Mouse (Mus musculus): ENCODE results near the gene Myo3b.

GRCm38 (mm10) chr2:70126330-70126729 lies 87.4 kb downstream of the Myo3b start:
- TF ChIP-seq POLR2A (IDR thresholded peaks at IDR 0.05; ENCODE audit: insufficient read length, low read depth) = no peak
- no peak for TF ChIP-seq TCF12 (IDR thresholded peaks at IDR 0.05; ENCODE audit: insufficient read depth, poor library complexity, severe bottlenecking)
- TF ChIP-seq TCF3 (IDR thresholded peaks at IDR 0.05; ENCODE audit: insufficient read length, low read depth) = no peak
- no peak for TF ChIP-seq USF1 (IDR thresholded peaks at IDR 0.05; ENCODE audit: low read depth)
- TF ChIP-seq POLR2AphosphoS2 (IDR thresholded peaks at IDR 0.05; ENCODE audit: insufficient read length, low read depth) = no peak
- TF ChIP-seq MAX (IDR thresholded peaks at IDR 0.05; ENCODE audit: low read depth) = no peak
- no peak for TF ChIP-seq CEBPB (IDR thresholded peaks at IDR 0.05; ENCODE audit: insufficient read depth, poor library complexity, severe bottlenecking)
- TF ChIP-seq E2F4 (IDR thresholded peaks at IDR 0.05; ENCODE audit: insufficient read depth) = no peak
- TF ChIP-seq MYOD1 (IDR thresholded peaks at IDR 0.05; ENCODE audit: control insufficient read depth in 1 of 3, insufficient read length in 2 of 3, low read depth in 2 of 3) = no peak

Measured in myocyte (in vitro differentiated cells).